Mouse (Mus musculus): Measurements from ENCODE around the gene Zmynd8.

Gene Zmynd8

GRCm38 (mm10) chr2:165899474-165899873, 658 bp upstream of the Zmynd8 start:
- DNase-seq (ENCODE audit: low read depth, low spot score) = no peak

GRCm38 (mm10) chr2:165896171-165896570, 2.6 kb downstream of the Zmynd8 start:
- DNase-seq (ENCODE audit: low read depth, low spot score) = no peak

GRCm38 (mm10) chr2:165895687-165896086, 3.1 kb downstream of the Zmynd8 start:
- DNase-seq (ENCODE audit: low read depth, low spot score) = no peak

GRCm38 (mm10) chr2:165894533-165894932, 4.3 kb downstream of the Zmynd8 start:
- no peak for DNase-seq (ENCODE audit: low read depth, low spot score)

- no peak for DNase-seq (ENCODE audit: low read depth, low spot score)
These were observed 5.6 kb downstream of the Zmynd8 start for GRCm38 (mm10) chr2:165893232-165893631.

GRCm38 (mm10) chr2:165892626-165893025, 6.2 kb downstream of the Zmynd8 start:
- no peak for DNase-seq (ENCODE audit: low read depth, low spot score)

- DNase-seq (ENCODE audit: low read depth, low spot score) = no peak
These were observed 8.4 kb downstream of the Zmynd8 start for GRCm38 (mm10) chr2:165890401-165890800.

- DNase-seq (ENCODE audit: low read depth, low spot score) = no peak
These were observed 8.9 kb downstream of the Zmynd8 start for GRCm38 (mm10) chr2:165889874-165890273.

GRCm38 (mm10) chr2:165889266-165889665, 9.6 kb downstream of the Zmynd8 start:
- DNase-seq (ENCODE audit: low read depth, low spot score) = no peak

GRCm38 (mm10) chr2:165888813-165889221, 10.0 kb downstream of the Zmynd8 start:
- DNase-seq (ENCODE audit: low read depth, low spot score) = no peak

GRCm38 (mm10) chr2:165888396-165888795, 10.4 kb downstream of the Zmynd8 start:
- no peak for DNase-seq (ENCODE audit: low read depth, low spot score)

GRCm38 (mm10) chr2:165886857-165887628, 11.8 kb downstream of the Zmynd8 start:
- DNase-seq (ENCODE audit: low read depth, low spot score) = no peak

- no peak for DNase-seq (ENCODE audit: low read depth, low spot score)
These were observed 12.3 kb downstream of the Zmynd8 start for GRCm38 (mm10) chr2:165886482-165886856.

GRCm38 (mm10) chr2:165885951-165886320, 12.9 kb downstream of the Zmynd8 start:
- DNase-seq (ENCODE audit: low read depth, low spot score) = no peak

- DNase-seq (ENCODE audit: low read depth, low spot score) = no peak
These were observed 13.4 kb downstream of the Zmynd8 start for GRCm38 (mm10) chr2:165885225-165885950.

GRCm38 (mm10) chr2:165884577-165885224, 14.1 kb downstream of the Zmynd8 start:
- peak; percentile 93 for DNase-seq (ENCODE audit: low read depth, low spot score)

GRCm38 (mm10) chr2:165883846-165884576, 14.8 kb downstream of the Zmynd8 start:
- DNase-seq (ENCODE audit: low read depth, low spot score) = no peak

- DNase-seq (ENCODE audit: low read depth, low spot score) = no peak
These were observed 15.8 kb downstream of the Zmynd8 start for GRCm38 (mm10) chr2:165883006-165883405.

GRCm38 (mm10) chr2:165881585-165882431, 17.0 kb downstream of the Zmynd8 start:
- DNase-seq (ENCODE audit: low read depth, low spot score) = no peak

- DNase-seq (ENCODE audit: low read depth, low spot score) = no peak
These were observed 17.6 kb downstream of the Zmynd8 start for GRCm38 (mm10) chr2:165881220-165881584.
